Mouse (Mus musculus) adrenal gland, postnatal 10 days (tissue): Measurements from ENCODE around the gene Pold2. TPM values are rescaled to one million over a fixed set of nuclear protein-coding genes. Genes with fewer than 3 reads are reported as not detected.
"Not testable (repeated sequence)": the region's sequence is repeated elsewhere in the genome, so short reads cannot be mapped to it uniquely, and the experiment has no call there.

ENCODE experiments used
- DNase-seq: peaks from one replicate; pipeline ENCODE4 v3.0.0; 2021; ENCODE audit warnings: mixed read lengths
- total RNA-seq, 2 experiments: library from RNA; stranded (reverse); gene quantifications; 2 replicates each; pipeline ENCODE4 v1.2.3; 2021

The Pold2 gene
- total RNA-seq, 2 experiments from 2014 or later = 48.6 to 53.0 TPM

DNA sequence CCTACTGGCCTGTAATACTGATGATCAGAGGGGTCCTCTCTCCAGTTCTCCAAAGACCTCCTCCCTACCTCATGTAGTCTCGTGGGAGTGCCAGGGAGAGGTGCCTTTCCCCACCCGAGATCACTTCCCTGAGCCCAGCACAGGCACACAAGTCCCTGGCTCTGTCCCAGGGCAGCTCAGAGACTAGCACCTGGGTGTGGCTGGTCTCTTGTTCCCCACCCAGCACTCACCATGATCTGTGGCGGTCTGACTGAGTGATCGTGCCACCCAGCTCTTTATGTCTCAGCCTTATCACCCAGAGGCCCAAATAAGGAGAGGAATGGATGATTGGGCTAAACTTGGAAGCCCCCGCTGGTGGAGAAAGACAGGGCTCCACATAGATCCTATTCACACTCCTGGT is 20.4 kb upstream of the Pold2 start, which contains the start of gene Myl7:
TSS of gene Myl7 (minus strand) at position 252 of the 400 bp plus-strand sequence.
- no peak for DNase-seq

- no peak for DNase-seq
Measured at GRCm38 (mm10) chr11:5897839-5898238, 19.7 kb upstream of the Pold2 start.

DNA sequence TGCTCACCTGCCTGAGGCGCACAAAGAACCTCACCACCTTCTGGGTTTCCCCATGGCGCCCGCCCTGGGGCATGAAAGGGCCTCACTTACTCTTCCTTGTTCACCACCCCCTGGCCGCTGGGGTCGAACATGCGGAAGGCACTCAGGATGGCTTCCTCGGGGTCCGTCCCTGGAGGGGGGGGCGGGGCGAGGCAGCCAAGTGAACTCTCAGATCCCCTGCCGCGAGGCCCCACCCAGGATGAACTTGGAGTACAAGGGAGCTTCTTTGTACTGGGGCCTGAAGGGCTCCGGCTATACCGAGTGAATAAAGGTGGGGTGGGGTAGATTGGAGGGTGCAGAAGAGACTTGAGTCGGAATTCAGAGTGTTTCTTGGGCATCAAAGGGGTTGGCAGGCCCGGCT is 19.1 kb upstream of the Pold2 start:
- DNase-seq = no peak

GRCm38 (mm10) chr11:5893807-5894206 is 15.7 kb upstream of the Pold2 start:
- DNase-seq = no peak

GRCm38 (mm10) chr11:5892810-5893368 is 14.8 kb upstream of the Pold2 start:
- no peak for DNase-seq

DNA sequence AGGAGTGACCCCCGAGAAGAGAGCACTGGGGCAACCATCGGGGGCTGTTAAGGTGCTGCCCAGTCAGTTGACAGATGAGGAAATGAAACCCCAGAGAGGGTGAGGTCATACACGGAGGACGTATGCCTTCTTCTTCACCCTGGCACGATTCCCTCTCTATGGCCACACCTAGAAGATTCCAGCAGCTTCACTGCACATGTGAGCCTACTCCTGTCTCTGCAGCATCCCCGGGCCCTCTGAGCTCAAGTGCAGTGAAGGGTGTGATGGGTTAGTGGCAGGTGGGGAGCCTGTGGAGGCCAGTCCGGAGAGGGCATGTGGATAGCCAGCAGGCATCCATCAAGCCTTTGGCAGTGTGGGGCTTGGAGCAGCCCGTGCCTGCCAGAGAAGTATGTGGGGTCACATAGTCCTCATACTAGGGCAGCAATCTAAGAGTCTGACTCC is 14.1 kb upstream of the Pold2 start:
- no peak for DNase-seq

- not testable (repeated sequence) for DNase-seq
Measured at GRCm38 (mm10) chr11:5888563-5888962, 10.5 kb upstream of the Pold2 start.

DNA sequence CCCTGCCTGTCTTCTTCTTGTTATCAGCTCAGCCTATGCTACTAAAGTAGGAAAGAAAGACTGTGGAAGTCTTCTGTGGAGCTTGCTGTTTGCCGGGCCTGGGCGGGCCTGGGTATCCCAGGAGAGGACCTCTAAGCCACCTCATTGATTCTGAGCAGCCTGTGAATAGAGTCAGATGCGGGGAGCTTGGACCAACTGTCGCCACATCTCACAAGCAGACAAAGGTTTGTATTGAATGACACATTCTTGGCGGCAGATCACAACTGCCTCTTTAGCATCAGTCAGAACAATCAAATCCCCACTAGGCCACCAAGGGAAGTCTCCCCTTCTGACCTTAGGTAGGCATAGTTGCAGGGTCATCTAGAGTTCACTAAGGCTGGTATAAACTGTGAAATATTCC is 9.2 kb upstream of the Pold2 start:
- DNase-seq = no peak

GRCm38 (mm10) chr11:5886187-5886586 is 8.1 kb upstream of the Pold2 start:
- DNase-seq = peak; percentile 71

GRCm38 (mm10) chr11:5882518-5882917 is 4.4 kb upstream of the Pold2 start:
- DNase-seq = no peak

DNA sequence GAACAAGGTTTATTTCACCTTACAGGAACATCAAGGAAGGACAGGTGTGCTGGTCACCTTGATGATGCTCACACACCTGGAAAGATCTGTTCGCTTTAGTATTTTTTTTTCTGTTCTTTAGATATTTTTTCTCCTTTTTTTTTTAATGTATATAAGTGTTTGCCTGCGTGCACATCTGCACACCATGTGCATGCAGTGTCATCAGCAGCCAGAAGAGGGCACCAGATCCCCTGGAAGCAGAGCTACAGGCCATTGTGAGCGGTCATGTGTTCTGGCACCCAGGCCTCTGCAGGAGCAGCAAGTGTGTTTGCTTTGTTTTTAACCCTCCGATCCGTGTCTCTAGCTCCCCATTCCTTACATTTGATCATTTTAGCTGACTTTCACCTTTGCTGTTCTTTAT is 1.8 kb upstream of the Pold2 start:
- DNase-seq = peak; percentile 71

DNA sequence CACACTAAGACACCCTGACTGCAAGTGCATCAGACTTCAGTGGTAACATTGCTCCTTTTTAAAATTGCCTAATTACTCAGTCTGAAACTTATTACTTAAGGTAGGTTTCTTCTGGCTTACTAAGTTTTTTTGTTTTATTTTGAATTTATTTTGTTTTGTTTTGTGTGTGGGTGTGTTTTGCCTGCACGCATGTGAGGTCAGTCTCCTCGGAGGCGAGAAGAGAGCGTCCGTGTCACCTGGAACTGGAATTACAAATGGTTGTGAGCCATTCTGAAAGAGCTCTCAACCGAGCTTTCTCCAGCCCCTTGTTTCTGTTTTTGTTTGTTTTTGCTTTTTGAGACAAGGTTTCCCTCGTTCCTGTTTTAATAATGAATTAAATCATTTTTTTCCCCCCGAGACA is 569 bp upstream of the Pold2 start:
- DNase-seq = no peak

DNA sequence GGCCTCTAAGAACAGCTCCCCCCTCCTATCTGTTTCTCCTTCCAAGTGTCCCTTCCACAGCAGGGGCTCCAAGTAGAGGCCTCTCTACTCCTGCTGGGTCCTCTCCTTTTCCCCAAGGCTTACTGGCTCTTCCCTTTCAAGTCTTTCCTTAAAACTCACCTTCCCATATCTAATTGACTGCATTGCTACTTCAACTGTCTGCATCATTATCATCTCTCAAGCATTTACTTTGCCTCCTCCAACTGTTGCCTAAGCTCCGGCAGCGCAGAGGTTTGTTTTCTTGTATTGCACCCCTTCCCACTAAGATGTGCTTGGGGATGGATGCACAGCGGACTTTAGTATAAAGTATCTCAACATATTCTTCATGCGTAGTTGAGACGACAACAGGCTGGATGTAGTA is 671 bp downstream of the Pold2 start:
- no peak for DNase-seq

DNA sequence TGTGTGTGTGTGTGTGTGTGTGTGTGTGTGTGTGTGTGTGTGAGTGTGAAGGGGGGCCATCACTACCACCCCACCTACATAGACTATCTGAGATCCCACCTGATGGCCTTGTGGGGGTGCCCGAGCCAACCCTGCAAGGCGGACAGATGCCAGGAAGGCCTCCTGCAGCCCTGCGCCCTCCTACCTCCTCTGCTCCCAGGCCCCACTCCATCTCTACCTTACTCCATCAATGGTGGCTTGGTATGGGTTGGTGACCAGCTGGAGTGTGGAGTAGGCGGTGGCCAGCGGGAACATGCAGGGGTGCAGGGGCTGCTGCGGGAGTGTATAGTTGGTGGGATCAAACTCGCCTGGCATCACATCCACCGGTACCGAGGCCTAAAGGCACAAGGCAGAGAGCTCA is 4.9 kb downstream of the Pold2 start:
- DNase-seq = no peak

DNA sequence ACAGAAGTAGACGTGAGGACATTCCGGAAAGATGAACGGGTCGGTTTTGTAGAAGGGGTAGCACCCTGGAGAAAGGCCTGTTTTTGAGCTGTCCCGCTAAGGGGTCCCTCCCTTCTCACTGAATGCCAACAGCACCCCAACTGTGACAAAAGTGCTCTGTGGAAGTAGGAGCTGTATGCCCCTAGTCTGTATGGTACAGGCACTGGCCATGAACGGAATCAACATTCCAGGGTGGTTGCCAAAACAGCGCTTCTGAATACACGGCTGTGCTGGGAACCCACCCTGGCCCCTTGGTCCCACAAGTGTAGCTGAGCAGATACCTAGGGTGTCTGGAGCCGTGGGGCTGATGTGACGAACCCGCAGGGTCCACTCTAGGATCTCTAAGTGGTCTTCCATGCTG is 5.4 kb downstream of the Pold2 start:
- no peak for DNase-seq

DNA sequence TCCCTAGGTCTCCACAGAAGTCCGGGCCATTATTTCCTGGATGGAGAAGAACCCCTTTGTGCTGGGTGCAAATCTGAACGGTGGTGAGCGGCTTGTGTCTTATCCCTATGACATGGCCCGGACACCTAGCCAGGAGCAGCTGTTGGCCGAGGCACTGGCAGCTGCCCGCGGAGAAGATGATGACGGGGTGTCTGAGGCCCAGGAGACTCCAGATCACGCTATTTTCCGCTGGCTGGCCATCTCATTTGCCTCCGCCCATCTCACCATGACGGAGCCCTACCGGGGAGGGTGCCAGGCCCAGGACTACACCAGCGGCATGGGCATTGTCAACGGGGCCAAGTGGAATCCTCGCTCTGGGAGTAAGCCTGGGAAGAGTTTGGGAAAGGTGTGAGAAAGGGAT is 8.0 kb downstream of the Pold2 start:
- no peak for DNase-seq

GRCm38 (mm10) chr11:5869331-5869730 is 8.8 kb downstream of the Pold2 start:
- DNase-seq = no peak

DNA sequence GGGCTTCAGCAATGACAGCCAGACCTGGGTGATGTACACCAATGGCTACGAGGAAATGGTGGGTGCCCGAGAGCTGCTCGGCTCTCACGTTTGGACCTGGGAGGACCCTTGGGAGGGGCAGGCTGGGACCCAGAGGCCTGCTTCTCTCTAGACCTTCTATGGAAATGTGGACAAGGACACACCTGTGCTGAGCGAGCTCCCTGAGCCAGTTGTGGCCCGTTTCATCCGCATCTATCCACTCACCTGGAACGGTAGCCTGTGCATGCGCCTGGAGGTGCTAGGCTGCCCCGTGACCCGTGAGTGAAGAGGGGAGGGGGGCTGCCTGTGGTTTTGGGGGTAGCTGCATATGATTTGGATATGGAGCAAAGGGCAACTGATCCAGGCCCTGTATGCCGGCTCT is 9.8 kb downstream of the Pold2 start:
- DNase-seq = no peak

DNA sequence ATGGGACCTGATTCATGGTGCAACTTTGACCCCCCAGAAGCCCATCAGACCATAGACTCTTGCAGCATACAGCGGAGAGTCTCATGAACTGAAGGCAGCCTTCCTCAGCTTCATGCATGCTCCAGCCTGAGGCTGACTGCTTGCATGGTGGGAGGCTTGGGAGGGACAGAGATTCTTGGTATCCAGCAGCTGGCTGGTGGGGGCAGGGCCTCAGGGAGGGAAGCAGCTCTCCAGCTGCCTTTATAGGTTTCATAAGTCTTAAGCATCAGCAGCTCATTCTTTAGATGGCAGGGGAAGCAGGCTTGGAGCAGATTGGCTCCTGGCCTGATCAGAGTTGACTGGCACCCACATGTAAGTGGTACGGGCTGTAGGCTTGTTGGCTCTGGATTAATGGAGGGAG is 10.9 kb downstream of the Pold2 start:
- no peak for DNase-seq

GRCm38 (mm10) chr11:5862394-5863105 is 15.5 kb downstream of the Pold2 start:
- DNase-seq = peak; percentile 85

GRCm38 (mm10) chr11:5861678-5862393 is 16.3 kb downstream of the Pold2 start, which contains the start of gene Aebp1:
Gene Aebp1, plus strand, starts transcription at chr11:5861947.
- peak; percentile 90 for DNase-seq

GRCm38 (mm10) chr11:5860639-5861038 is 17.5 kb downstream of the Pold2 start:
- DNase-seq = no peak

GRCm38 (mm10) chr11:5859883-5860550 is 18.1 kb downstream of the Pold2 start:
- DNase-seq = no peak
